ENCODE assay signal across 13 mouse cellular contexts in genomic region chr9:32005348-32005747, GRCm38 (mm10).
"Had no signal": no experiment of that assay in that cellular context is flagged by ENCODE, and none has a peak within 500 bp of the region (broad histone marks: within the 10 kb centered on the region; RNA-seq: fewer than 3 reads in every experiment).

No protein-coding gene starts in this region.

- H3K36me3 ChIP-seq: limb, embryonic 10.5 days; midbrain, embryonic 15.5 days; neural tube, embryonic 13.5 days; stomach, embryonic 15.5 days had no signal

- ATAC-seq: lung, postnatal 0 days; midbrain, embryonic 15.5 days had no signal

- H3K27ac ChIP-seq: left cerebral cortex, adult 2 months; limb, embryonic 10.5 days; midbrain, embryonic 15.5 days; neural tube, embryonic 13.5 days; stomach, embryonic 15.5 days had no signal

- H3K4me1 ChIP-seq: limb, embryonic 10.5 days; midbrain, embryonic 15.5 days; neural tube, embryonic 13.5 days; stomach, embryonic 15.5 days had no signal

- DNase-seq: kidney, adult 2 months; kidney, postnatal 25 days; lung, adult 2 months; lung, postnatal 36 days; retina, postnatal 1 day; right cerebral cortex, postnatal 14 days; thymus, postnatal 36 days had no signal

- H3K9ac ChIP-seq: midbrain, embryonic 15.5 days; neural tube, embryonic 13.5 days; stomach, embryonic 15.5 days had no signal

- H3K27me3 ChIP-seq: midbrain, embryonic 15.5 days; neural tube, embryonic 13.5 days; stomach, embryonic 15.5 days had no signal

- H3K4me2 ChIP-seq: midbrain, embryonic 15.5 days; neural tube, embryonic 13.5 days; stomach, embryonic 15.5 days had no signal

- H3K9me3 ChIP-seq: limb, embryonic 10.5 days; midbrain, embryonic 15.5 days; neural tube, embryonic 13.5 days; stomach, embryonic 15.5 days had no signal

- H3K4me3 ChIP-seq: left cerebral cortex, adult 2 months; limb, embryonic 10.5 days; midbrain, embryonic 15.5 days; neural tube, embryonic 13.5 days; stomach, embryonic 15.5 days had no signal
